Mouse (Mus musculus) kidney, postnatal 0 days (tissue): ENCODE results near the gene Dip2b. TPM values are rescaled to one million over a fixed set of nuclear protein-coding genes. Genes with fewer than 3 reads are reported as not detected.

Experiments used
- ATAC-seq: fragments of 200-750 bp; cut with Nextera tagmentation; replicated peaks from 2 replicates; pipeline ENCODE4 v1.8.0; 2017; ENCODE audit warnings: low read depth, moderate number of reproducible peaks, moderate TSS enrichment, moderate library complexity; ENCODE audit not compliant: low FRiP score
- DNase-seq: peaks from one replicate; pipeline ENCODE4 v3.0.0-alpha.2; 2016; ENCODE audit warnings: low spot score
- H3K27ac ChIP-seq: fragments of 300-500 bp; sonication (generic); 2 replicates; pipeline ENCODE4 v1.5.1; 2014; ENCODE audit warnings: mild to moderate bottlenecking
- H3K27me3 ChIP-seq: fragments of 300-500 bp; sonication (generic); 2 replicates; pipeline ENCODE4 v1.6.1; 2014; ENCODE audit warnings: low read length, mixed read lengths; ENCODE audit not compliant: insufficient read depth
- H3K36me3 ChIP-seq: fragments of 300-500 bp; sonication (generic); 2 replicates; pipeline ENCODE4 v1.6.1; 2014; ENCODE audit warnings: low read length, mixed read lengths; ENCODE audit not compliant: insufficient read depth
- H3K4me1 ChIP-seq: fragments of 300-500 bp; sonication (generic); replicated peaks from 2 replicates; pipeline ENCODE4 v1.6.1; 2014; ENCODE audit warnings: antibody characterized with exemption, low read length, mixed read lengths; ENCODE audit not compliant: insufficient read depth
- H3K4me2 ChIP-seq: fragments of 300-500 bp; sonication (generic); 2 replicates; pipeline ENCODE4 v1.6.1; 2014; ENCODE audit warnings: mild to moderate bottlenecking, low read length, moderate library complexity, mixed read lengths
- H3K4me3 ChIP-seq: fragments of 300-500 bp; sonication (generic); replicated peaks from 2 replicates; pipeline ENCODE4 v1.5.1; 2014; ENCODE audit warnings: low read depth, low read length
- H3K9ac ChIP-seq: fragments of 300-500 bp; sonication (generic); 2 replicates; pipeline ENCODE4 v1.6.1; 2014; ENCODE audit warnings: low read depth, low read length
- H3K9me3 ChIP-seq: fragments of 300-500 bp; sonication (generic); replicated peaks from 2 replicates; pipeline ENCODE4 v1.6.1; 2016; ENCODE audit warnings: low read length, inconsistent platforms, mixed read lengths
- CTCF ChIP-seq: IDR thresholded peaks from 2 replicates; pipeline ENCODE4 v1.5.1; 2016; ENCODE audit warnings: antibody characterized with exemption, low read depth, mild to moderate bottlenecking, moderate library complexity
- WGBS: fragments of 180-500 bp; shearing (Covaris S2); extraction: QIAGEN DNeasy Blood & Tissue Kit; methylation state at CpG from one replicate; pipeline ENCODE4 v1.1.7; 2014; 5-methylcytosine and 5-hydroxymethylcytosine counted together
- polyA plus RNA-seq: library from polyadenylated mRNA; unstranded; fragments of >200 nt; fragmentation: Nextera tagmentation; extraction: Ambion mirVana; gene quantifications from 2 replicates; pipeline ENCODE4 v1.2.1, GENCODE M21; 2015

Gene Dip2b
- polyA plus RNA-seq: 4.9 and 5.7 TPM in 2 replicates

- H3K27me3 ChIP-seq: no peaks in the 10 kb centered on the region
- H3K4me3 ChIP-seq: peak within 1 kb of the TSS; percentile 80
- ATAC-seq: peak; percentile 92
- peak; percentile 95 for DNase-seq
- WGBS: under 1% methylated on average over 50 of the region's 68 CpGs
- H3K9ac ChIP-seq: peak within 1 kb of the TSS; percentile 95
- H3K27ac ChIP-seq: peak within 1 kb of the TSS; percentile 97
- H3K36me3 ChIP-seq: no peaks in the 10 kb centered on the region
- no peaks in the 10 kb centered on the region for H3K9me3 ChIP-seq
- H3K4me2 ChIP-seq: peak within 1 kb of the TSS; percentile 70
- TF ChIP-seq CTCF: peak; percentile 85
- 0 out of 2 replicates have a peak, but pooled peaks cover 10% of the 10 kb centered on the region for H3K4me1 ChIP-seq
Measured at GRCm38 (mm10) chr15:100038470-100038971, at the start of gene Dip2b. Gene Dip2b (plus strand): TSS chr15:100038664.

DNA sequence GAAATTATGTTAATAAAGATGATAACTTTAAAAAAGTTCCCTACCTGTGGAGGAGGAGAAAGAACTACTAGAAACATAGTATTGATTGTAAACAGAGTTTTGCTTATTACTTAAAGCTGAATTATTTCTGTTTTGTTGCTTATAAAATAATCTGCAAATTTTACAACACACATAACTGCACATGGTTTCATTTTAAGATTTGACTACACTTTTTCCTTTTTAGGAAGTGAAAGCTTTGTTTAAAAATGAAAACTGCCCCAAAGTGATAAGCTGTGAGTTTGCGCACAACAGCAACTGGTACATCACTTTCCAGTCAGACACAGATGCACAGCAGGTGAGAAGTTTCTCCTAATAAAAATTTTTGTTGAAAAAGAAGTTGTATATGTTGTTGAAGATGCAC lies 45.4 kb upstream of the Dip2b start:
- ATAC-seq (no peak), DNase-seq (no peak)
- no peak overlapping the region for H3K4me2 ChIP-seq
- H3K9me3 ChIP-seq: no peaks in the 10 kb centered on the region
- H3K27ac ChIP-seq: no peak overlapping the region
- H3K4me3 ChIP-seq: no peak overlapping the region
- 96% methylated on average over 1 of the region's 1 CpGs for WGBS
- no peak overlapping the region for H3K9ac ChIP-seq
- peaks cover 33% of the 10 kb centered on the region for H3K36me3 ChIP-seq
- TF ChIP-seq CTCF: no peak
- H3K27me3 ChIP-seq: no peaks in the 10 kb centered on the region
- no peaks in the 10 kb centered on the region for H3K4me1 ChIP-seq

- H3K27ac ChIP-seq: no peak overlapping the region
- no peak overlapping the region for H3K9ac ChIP-seq
- no peaks in the 10 kb centered on the region for H3K27me3 ChIP-seq
- ATAC-seq: no peak
- no peak overlapping the region for H3K4me3 ChIP-seq
- DNase-seq: no peak
- no peak for TF ChIP-seq CTCF
- H3K4me2 ChIP-seq: no peak overlapping the region
- 88% methylated on average over 6 of the region's 6 CpGs for WGBS
- no peaks in the 10 kb centered on the region for H3K9me3 ChIP-seq
- peaks cover 29% of the 10 kb centered on the region for H3K36me3 ChIP-seq
- no peaks in the 10 kb centered on the region for H3K4me1 ChIP-seq
Measured at GRCm38 (mm10) chr15:99997114-99997804, 41.2 kb upstream of the Dip2b start.

DNA sequence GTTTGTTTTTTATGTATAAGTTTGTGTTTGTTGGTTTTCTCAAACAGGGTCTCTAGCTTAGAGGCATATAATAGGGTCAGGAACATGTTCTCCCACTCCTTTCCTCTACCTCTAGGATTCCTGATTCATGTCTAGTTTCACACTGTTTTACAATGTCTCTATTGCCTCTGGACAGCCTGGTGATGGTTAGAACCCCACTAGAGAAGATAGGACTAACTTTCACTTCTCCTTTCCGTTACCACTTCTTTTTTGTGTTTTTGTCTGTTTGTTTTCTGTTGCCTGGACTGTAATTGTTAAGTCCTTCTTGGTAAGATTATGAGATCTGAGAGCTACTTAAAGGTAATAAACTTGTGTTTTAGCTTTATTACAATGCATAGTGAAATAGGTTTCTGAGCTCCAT lies 39.1 kb upstream of the Dip2b start:
- H3K36me3 ChIP-seq: peaks cover 37% of the 10 kb centered on the region
- DNase-seq (no peak), ATAC-seq (no peak)
- no peak overlapping the region for H3K9ac ChIP-seq
- no peak for TF ChIP-seq CTCF
- H3K4me2 ChIP-seq: no peak overlapping the region
- H3K27ac ChIP-seq: no peak overlapping the region
- no peak overlapping the region for H3K4me3 ChIP-seq
- no peaks in the 10 kb centered on the region for H3K9me3 ChIP-seq
- no peaks in the 10 kb centered on the region for H3K4me1 ChIP-seq
- 92% methylated on average over 1 of the region's 1 CpGs for WGBS
- H3K27me3 ChIP-seq: no peaks in the 10 kb centered on the region

- H3K4me3 ChIP-seq: no peak overlapping the region
- DNase-seq: no peak
- WGBS: 75% methylated on average over 7 of the region's 7 CpGs
- H3K4me1 ChIP-seq: no peaks in the 10 kb centered on the region
- H3K9ac ChIP-seq: no peak overlapping the region
- no peaks in the 10 kb centered on the region for H3K27me3 ChIP-seq
- H3K36me3 ChIP-seq: peaks cover 51% of the 10 kb centered on the region
- TF ChIP-seq CTCF: no peak
- H3K9me3 ChIP-seq: no peaks in the 10 kb centered on the region
- no peak overlapping the region for H3K4me2 ChIP-seq
- H3K27ac ChIP-seq: no peak overlapping the region
- no peak for ATAC-seq
Measured at GRCm38 (mm10) chr15:100004677-100005273, 33.7 kb upstream of the Dip2b start.

DNA sequence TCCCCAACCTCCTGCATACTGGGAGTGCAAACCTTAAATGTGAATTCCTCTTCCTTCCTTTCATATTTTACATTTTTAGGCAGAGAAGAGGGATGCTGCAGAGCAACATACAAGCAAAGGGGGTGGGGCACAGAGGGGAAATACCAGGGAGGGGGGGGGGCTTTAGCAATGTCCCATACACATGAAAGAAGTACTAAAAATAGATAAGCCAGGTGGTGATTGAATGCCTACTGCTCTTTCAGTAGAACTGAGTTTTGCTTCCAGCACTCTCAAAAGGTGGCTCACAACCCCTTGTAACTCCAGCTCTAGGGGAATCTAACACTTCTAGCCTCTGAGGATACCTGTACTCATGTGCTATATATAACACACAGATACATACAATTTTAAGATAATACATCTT lies 32.3 kb upstream of the Dip2b start:
- H3K4me3 ChIP-seq: no peak overlapping the region
- no peak overlapping the region for H3K4me2 ChIP-seq
- H3K36me3 ChIP-seq: peaks cover 53% of the 10 kb centered on the region
- H3K9ac ChIP-seq: no peak overlapping the region
- H3K9me3 ChIP-seq: no peaks in the 10 kb centered on the region
- ATAC-seq (no peak), DNase-seq (no peak)
- no peaks in the 10 kb centered on the region for H3K4me1 ChIP-seq
- no peak for TF ChIP-seq CTCF
- H3K27me3 ChIP-seq: no peaks in the 10 kb centered on the region
- H3K27ac ChIP-seq: no peak overlapping the region
